Mouse (Mus musculus) adrenal gland, postnatal 14 days (tissue): Measurements from ENCODE around the gene Ahsg. TPM values are rescaled to one million over a fixed set of nuclear protein-coding genes. Genes with fewer than 3 reads are reported as not detected.
A peak's percentile ranks its signal among the peaks of the same experiment; 100 is the strongest.

ENCODE experiments used
- DNase-seq: peaks from one replicate; pipeline ENCODE4 v3.0.0; 2021; ENCODE audit warnings: mixed read lengths
- total RNA-seq: library from RNA; stranded (reverse); gene quantifications from 2 replicates; pipeline ENCODE4 v1.2.3, GENCODE M21; 2021

Gene Ahsg
- total RNA-seq, 1 experiment from 2014 or later: 3,596 TPM

GRCm38 (mm10) chr16:22886726-22887125 lies 4.4 kb upstream of the Ahsg start:
- peak; percentile 64 for DNase-seq

- no peak for DNase-seq
Observed at GRCm38 (mm10) chr16:22888835-22889234, 2.2 kb upstream of the Ahsg start.

GRCm38 (mm10) chr16:22889716-22890115 lies 1.4 kb upstream of the Ahsg start:
- no peak for DNase-seq

- no peak for DNase-seq
Observed at GRCm38 (mm10) chr16:22891733-22892154, 667 bp downstream of the Ahsg start.

GRCm38 (mm10) chr16:22894095-22894494 lies 3.0 kb downstream of the Ahsg start:
- DNase-seq: no peak

- peak; percentile 70 for DNase-seq
Observed at GRCm38 (mm10) chr16:22896618-22897017, 5.5 kb downstream of the Ahsg start.

- DNase-seq: no peak
Observed at GRCm38 (mm10) chr16:22899346-22899745, 8.3 kb downstream of the Ahsg start.

GRCm38 (mm10) chr16:22899866-22900570 lies 8.9 kb downstream of the Ahsg start:
- DNase-seq: no peak

GRCm38 (mm10) chr16:22901326-22901725 lies 10.2 kb downstream of the Ahsg start:
- peak; percentile 26 for DNase-seq

- peak; percentile 24 for DNase-seq
Observed at GRCm38 (mm10) chr16:22909290-22909689, 18.2 kb downstream of the Ahsg start.

GRCm38 (mm10) chr16:22911986-22912385 lies 20.9 kb downstream of the Ahsg start:
- DNase-seq: no peak

- DNase-seq: no peak
Observed at GRCm38 (mm10) chr16:22912886-22913285, 21.8 kb downstream of the Ahsg start.

- DNase-seq: no peak
Observed at GRCm38 (mm10) chr16:22914276-22914675, 23.2 kb downstream of the Ahsg start.

- no peak for DNase-seq
Observed at GRCm38 (mm10) chr16:22918034-22918433, 27.0 kb downstream of the Ahsg start, which contains the start of gene Fetub. TSS of gene Fetub (plus strand) at chr16:22918334.

GRCm38 (mm10) chr16:22918664-22919312 lies 27.7 kb downstream of the Ahsg start:
- DNase-seq: no peak

- DNase-seq: peak; percentile 77
Observed at GRCm38 (mm10) chr16:22919971-22920854, 29.1 kb downstream of the Ahsg start.

GRCm38 (mm10) chr16:22921761-22922160 lies 30.7 kb downstream of the Ahsg start:
- no peak for DNase-seq

GRCm38 (mm10) chr16:22922433-22922832 lies 31.4 kb downstream of the Ahsg start:
- DNase-seq: no peak

- no peak for DNase-seq
Observed at GRCm38 (mm10) chr16:22929575-22929974, 38.5 kb downstream of the Ahsg start.

- no peak for DNase-seq
Observed at GRCm38 (mm10) chr16:22931431-22932200, 40.5 kb downstream of the Ahsg start.

GRCm38 (mm10) chr16:22937631-22938030 lies 46.6 kb downstream of the Ahsg start:
- no peak for DNase-seq

GRCm38 (mm10) chr16:22938541-22938940 lies 47.5 kb downstream of the Ahsg start:
- DNase-seq: no peak
